Mouse (Mus musculus): Measurements from ENCODE around the gene Ccdc116. TPM values are rescaled to one million over a fixed set of nuclear protein-coding genes. Genes with fewer than 3 reads are reported as not detected.

The Ccdc116 gene
- total and polyA plus RNA-seq, 3 experiments = 4.4 to 9.7 (median 8.9) TPM

DNA sequence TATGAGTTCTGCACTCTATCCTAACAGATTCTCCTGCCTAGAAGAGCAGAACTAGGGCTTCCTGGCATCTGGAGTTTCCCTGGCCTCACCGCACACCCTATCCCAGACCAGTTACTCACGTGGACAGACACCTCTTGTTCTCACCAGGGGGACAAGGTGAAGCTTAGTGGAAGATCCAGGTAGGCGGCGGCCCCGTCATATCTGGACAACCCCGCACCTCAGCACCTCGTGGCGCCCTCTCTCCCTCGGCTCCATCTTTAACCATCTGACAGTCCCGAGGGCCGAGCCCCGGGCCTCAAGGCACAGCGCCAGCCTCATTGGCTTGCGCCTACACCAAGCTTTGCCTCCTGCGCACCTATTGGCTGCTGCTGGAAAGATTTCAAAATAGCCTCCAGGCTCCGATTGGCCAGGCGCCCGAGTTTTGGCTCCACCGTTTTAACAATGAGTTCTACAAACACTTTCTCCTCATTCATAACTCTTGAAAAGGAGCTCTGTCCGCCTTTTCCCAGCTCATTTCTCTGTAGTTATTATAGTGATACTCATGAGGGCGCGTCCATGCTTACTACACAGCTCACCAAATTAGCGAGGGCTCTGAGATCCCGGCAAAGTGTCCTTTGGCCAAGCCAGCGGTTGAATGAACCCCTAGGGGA, 22.0 kb downstream of the Ccdc116 start, which contains the start of gene 2610318N02Rik (continued):
- TF ChIP-seq MAZ (IDR thresholded peaks at IDR 0.05; ENCODE audit: low read depth, low read length) (no peak), HCFC1 (IDR thresholded peaks at IDR 0.05; ENCODE audit: low read depth, low read length) (peak; percentile 60), JUN (IDR thresholded peaks at IDR 0.05; ENCODE audit: insufficient read depth, low read depth, low read length) (no peak), EP300 (IDR thresholded peaks at IDR 0.05; ENCODE audit: low read length) (no peak)

DNA sequence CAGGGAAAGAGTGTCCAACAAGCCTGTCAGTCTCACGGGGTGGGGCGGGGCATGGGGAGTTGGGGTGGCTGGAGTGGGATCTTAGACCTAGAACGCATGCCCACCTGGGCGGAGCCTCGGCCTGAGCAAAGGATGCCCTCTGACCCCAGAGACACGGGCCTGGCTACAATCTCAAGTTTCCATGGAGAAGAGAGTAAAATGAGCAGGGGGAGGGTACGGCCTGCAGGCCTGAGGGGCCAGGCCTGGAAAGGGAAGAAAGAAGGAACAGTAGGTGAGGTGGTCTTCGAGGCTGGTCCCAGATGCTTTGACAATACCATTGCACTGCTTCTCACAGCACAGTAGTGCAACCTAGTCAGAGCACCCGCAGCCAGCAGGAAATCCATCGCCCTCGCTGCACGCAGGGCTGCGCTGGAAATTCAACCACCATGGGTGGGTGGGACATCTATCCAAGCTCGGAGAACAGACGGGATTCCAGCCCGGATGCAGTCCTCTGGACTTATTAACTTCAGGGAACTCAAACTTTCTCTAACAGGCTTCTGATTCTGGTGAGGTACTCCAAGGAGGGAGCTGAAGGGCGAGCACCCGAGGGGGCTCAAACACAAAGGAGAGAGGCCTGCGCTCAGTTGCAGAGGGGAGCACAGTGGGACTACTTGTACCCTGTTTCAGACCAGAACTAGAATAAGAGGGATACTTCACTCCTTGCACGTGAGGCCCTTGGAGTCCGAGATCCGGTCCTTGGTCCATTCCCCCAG, 22.7 kb downstream of the Ccdc116 start:
- Histone ChIP-seq H3K4me1 (ENCODE audit: control insufficient read depth in 1 of 2, insufficient read depth in 2 of 2) (peaks cover 0 to 27% of the 10 kb centered on the region in 2 experiments; a peak in 2 of 4 replicates), H3K79me2 (replicated peaks; ENCODE audit: control insufficient read depth, extremely low read depth, insufficient read depth, poor library complexity, severe bottlenecking) (peaks cover 16% of the 10 kb centered on the region), H3K27ac (ENCODE audit: insufficient read depth, low read depth) (peak overlapping the region; percentile 5; the same call in 1 of the 2 replicates), H3K4me3 (replicated peaks in 1 of 3; ENCODE audit: low read depth in 2 of 3, low read length in 2 of 3, poor library complexity in 1 of 3) (peak overlapping the region; percentile 64 to 90 (median 71)), H3K27me3 (replicated peaks) (no peaks in the 10 kb centered on the region), H3K4me2 (ENCODE audit: insufficient read depth, low read depth, poor library complexity, severe bottlenecking) (peak overlapping the region; percentile 87), H3K9ac (ENCODE audit: insufficient read depth, low read depth) (peak overlapping the region; percentile 67), H3K36me3 (replicated peaks in 1 of 2; ENCODE audit: control insufficient read depth in 1 of 2, insufficient read depth in 1 of 2, low read length in 1 of 2) (peaks cover 32 to 43% of the 10 kb centered on the region in 2 experiments), H3K9me3 (replicated peaks; ENCODE audit: low read length) (no peaks in the 10 kb centered on the region)
- in situ Hi-C loops (cut with MboI; ENCODE audit: low pct_ligation_motif_present, low pct_unique_long_range_greater_than_20kb, low sequenced_read_pairs) = no loop called here
- TF ChIP-seq MXI1 (IDR thresholded peaks at IDR 0.05; ENCODE audit: low read depth, low read length) (no peak), ZKSCAN1 (IDR thresholded peaks at IDR 0.05; ENCODE audit: borderline replicate concordance, low read depth, low read length) (peak; percentile 22; the same call in 1 of the 2 replicates), NELFE (IDR thresholded peaks at IDR 0.05; ENCODE audit: low read depth, low read length) (no peak), USF2 (conservative IDR thresholded peaks at IDR 0.05; ENCODE audit: low read depth, low read length) (no peak), E2F4 (IDR thresholded peaks at IDR 0.05; ENCODE audit: insufficient replicate concordance, low read depth, low read length) (no peak), BHLHE40 (IDR thresholded peaks at IDR 0.05; ENCODE audit: low read depth, low read length) (no peak), ELF1 (IDR thresholded peaks at IDR 0.05; ENCODE audit: low read depth, low read length) (no peak), IRF4 (IDR thresholded peaks at IDR 0.05; ENCODE audit: low read depth, low read length) (no peak), TBP (conservative IDR thresholded peaks at IDR 0.05; ENCODE audit: low read depth, low read length) (no peak), NRF1 (IDR thresholded peaks at IDR 0.05; ENCODE audit: low read depth, low read length) (peak; percentile 68), RAD21 (IDR thresholded peaks at IDR 0.05; ENCODE audit: low read depth, low read length) (no peak)
- no peak for DNase-seq (ENCODE audit: extremely low read depth)
- dilution Hi-C loops (cut with MboI; ENCODE audit: extremely low pct_ligation_motif_present, extremely low pct_unique_long_range_greater_than_20kb, low sequenced_read_pairs) = no loop called here

DNA sequence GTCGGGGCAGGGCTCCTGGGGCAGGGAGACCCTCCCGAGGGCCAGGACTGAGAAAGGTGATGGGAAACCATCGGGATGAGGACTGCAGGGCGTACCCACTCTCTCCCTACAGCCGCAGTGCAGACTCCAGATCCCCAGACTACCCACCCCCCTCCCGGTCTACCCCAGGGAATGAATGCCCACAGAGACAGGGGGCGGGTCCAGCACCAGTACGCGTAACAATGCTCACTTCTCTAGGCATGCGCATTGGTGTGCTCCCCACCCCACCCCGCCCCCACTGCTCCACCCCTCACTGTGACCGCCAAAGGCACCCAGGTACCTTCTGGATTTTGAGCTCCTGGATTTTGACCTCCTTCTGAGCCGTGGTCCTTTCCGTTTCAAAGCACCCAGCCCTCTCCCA, 25.5 kb downstream of the Ccdc116 start:
- no peak for DNase-seq (ENCODE audit: extremely low read depth)

More for the DNA sequence above, 25.5 kb downstream of the Ccdc116 start:
- H3K4me2 ChIP-seq (ENCODE audit: insufficient read depth, low read depth, poor library complexity, severe bottlenecking) = no peak overlapping the region
- no peak overlapping the region for H3K4me3 ChIP-seq (replicated peaks in 1 of 3; ENCODE audit: low read depth in 2 of 3, low read length in 2 of 3, poor library complexity in 1 of 3)
- TF ChIP-seq MAZ (IDR thresholded peaks at IDR 0.05; ENCODE audit: low read depth, low read length) = no peak
- TF ChIP-seq MEF2A (IDR thresholded peaks at IDR 0.05; ENCODE audit: borderline replicate concordance, low read depth, low read length) = no peak
- TF ChIP-seq ETS1 (conservative IDR thresholded peaks at IDR 0.05; ENCODE audit: low read depth, low read length) = no peak
- TF ChIP-seq BHLHE40 (IDR thresholded peaks at IDR 0.05; ENCODE audit: low read depth, low read length) = no peak
- TF ChIP-seq JUND (conservative IDR thresholded peaks at IDR 0.05; ENCODE audit: low read depth, low read length) = no peak
- no peak for TF ChIP-seq CHD1 (IDR thresholded peaks at IDR 0.05; ENCODE audit: low read depth, low read length)
- TF ChIP-seq MYC (IDR thresholded peaks at IDR 0.05; ENCODE audit: low read depth, low read length) = no peak
- TF ChIP-seq IRF4 (IDR thresholded peaks at IDR 0.05; ENCODE audit: low read depth, low read length) = no peak
- no peak for TF ChIP-seq NRF1 (IDR thresholded peaks at IDR 0.05; ENCODE audit: low read depth, low read length)
- TF ChIP-seq MAX (IDR thresholded peaks at IDR 0.05; ENCODE audit: low read length) = no peak
- in situ Hi-C loops (cut with MboI; ENCODE audit: low pct_ligation_motif_present, low pct_unique_long_range_greater_than_20kb, low sequenced_read_pairs) (no loop called here), dilution Hi-C loops (cut with MboI; ENCODE audit: extremely low pct_ligation_motif_present, extremely low pct_unique_long_range_greater_than_20kb, low sequenced_read_pairs) (no loop called here)
- H3K79me2 ChIP-seq (replicated peaks; ENCODE audit: control insufficient read depth, extremely low read depth, insufficient read depth, poor library complexity, severe bottlenecking) = peaks cover 16% of the 10 kb centered on the region
- no peaks in the 10 kb centered on the region for H3K27me3 ChIP-seq (replicated peaks)
- no peaks in the 10 kb centered on the region for H3K9me3 ChIP-seq (replicated peaks; ENCODE audit: low read length)
- H3K27ac ChIP-seq (ENCODE audit: insufficient read depth, low read depth) = no peak overlapping the region
- peaks cover 0 to 27% of the 10 kb centered on the region in 2 experiments; a peak in 2 of 4 replicates for H3K4me1 ChIP-seq (ENCODE audit: control insufficient read depth in 1 of 2, insufficient read depth in 2 of 2)
- H3K9ac ChIP-seq (ENCODE audit: insufficient read depth, low read depth) = no peak overlapping the region
- peaks cover 52 to 67% of the 10 kb centered on the region in 2 experiments for H3K36me3 ChIP-seq (replicated peaks in 1 of 2; ENCODE audit: control insufficient read depth in 1 of 2, insufficient read depth in 1 of 2, low read length in 1 of 2)
